In genomic region chr12:15849861-15850294, GRCm38 (mm10) we compare ENCODE assay signal across 8 mouse cellular contexts. TPM values are rescaled to one million over a fixed set of nuclear protein-coding genes. Genes with fewer than 3 reads are reported as not detected.
DNase-seq lines count a peak whose midpoint lies in the region; ATAC-seq and TF ChIP-seq lines count a peak whose summit lies in the region.

No protein-coding gene starts in this region.

- no peaks in the 10 kb centered on the region for H3K4me1 ChIP-seq in liver, postnatal 0 days (ENCODE audit: insufficient read depth)
- no peaks in the 10 kb centered on the region; the same call in 1 of the 2 replicates for H3K4me1 ChIP-seq in thymus, adult 2 months (replicated peaks; ENCODE audit: control insufficient read depth, insufficient read depth, low read length)

- no peaks in the 10 kb centered on the region for H3K9me3 ChIP-seq in liver, postnatal 0 days (ENCODE audit: low read length)

- H3K27me3 ChIP-seq in liver, postnatal 0 days (ENCODE audit: insufficient read depth, low read length), result no peaks in the 10 kb centered on the region
- no peaks in the 10 kb centered on the region for H3K27me3 ChIP-seq in thymus, adult 2 months (ENCODE audit: control insufficient read depth, insufficient read depth, low read length)

- H3K4me3 ChIP-seq in gastrocnemius, adult 2 months, result peak overlapping the region; percentile 54
- H3K4me3 ChIP-seq in liver, postnatal 0 days (ENCODE audit: low read depth, low read length), result no peak overlapping the region
- no peak overlapping the region for H3K4me3 ChIP-seq in thymus, adult 2 months (ENCODE audit: control insufficient read depth, insufficient read depth, low read length)

- no peaks in the 10 kb centered on the region for H3K36me3 ChIP-seq in liver, postnatal 0 days (replicated peaks; ENCODE audit: insufficient read depth, low read length)
- H3K36me3 ChIP-seq in thymus, adult 2 months (ENCODE audit: control insufficient read depth, insufficient read depth, low read length), result no peaks in the 10 kb centered on the region

- WGBS in liver, postnatal 0 days (ENCODE audit: insufficient replicate concordance), result 60% methylated on average over 3 of the region's 3 CpGs
- WGBS in thymus, adult 2 months, result 90% methylated on average over 3 of the region's 3 CpGs

- no peak for TF ChIP-seq POLR2A in thymus, adult 2 months (IDR thresholded peaks at IDR 0.05; ENCODE audit: control insufficient read depth, extremely low read depth, insufficient read depth, low read length, poor library complexity)

- H3K4me2 ChIP-seq in liver, postnatal 0 days (ENCODE audit: low read depth, low read length), result no peak overlapping the region

- no peak for ATAC-seq in liver, postnatal 0 days

- peak overlapping the region; percentile 91 for H3K27ac ChIP-seq in gastrocnemius, adult 2 months
- H3K27ac ChIP-seq in liver, postnatal 0 days (ENCODE audit: low read depth), result no peak overlapping the region
- H3K27ac ChIP-seq in thymus, adult 2 months (ENCODE audit: control insufficient read depth, insufficient read depth, low read length), result no peak overlapping the region

- intact Hi-C loops in gastrocnemius, adult 2 months (cut with DNase I), result loop anchor here (1.0 to 5.0 kb wide), 4 partner anchors 34 to 302 kb away; partner anchors contain the start of gene Trib2

- no peak for TF ChIP-seq CTCF in gastrocnemius, adult 2 months (IDR thresholded peaks at IDR 0.05)
- no peak for TF ChIP-seq CTCF in liver, postnatal 0 days (IDR thresholded peaks at IDR 0.05; ENCODE audit: low read depth)
- no peak for TF ChIP-seq CTCF in thymus, adult 2 months (IDR thresholded peaks at IDR 0.05; ENCODE audit: borderline replicate concordance, control insufficient read depth, extremely low read depth, insufficient read depth, low read length, poor library complexity)

- no peak overlapping the region for H3K9ac ChIP-seq in liver, postnatal 0 days (replicated peaks)

- DNase-seq in retina, adult 2 months (ENCODE audit: low read depth, low spot score), result peak; percentile 32
- DNase-seq in retina, postnatal 1 day, result no peak
- DNase-seq in gastrocnemius, adult 2 months, result peak; percentile 88
- peak; percentile 71 to 90 for DNase-seq in kidney, adult 8-10 months
- peak; percentile 21 for DNase-seq in urinary bladder, postnatal 25 days (ENCODE audit: low spot score)
- DNase-seq in liver, postnatal 0 days, result no peak
- DNase-seq in thymus, postnatal 4 days, result no peak
- no peak for DNase-seq in thymus, adult 2 months

- TF ChIP-seq EP300 in liver, postnatal 0 days (IDR thresholded peaks at IDR 0.05; ENCODE audit: low read depth), result no peak

RNA-seq across cellular contexts. Expression of gene Trib2, which starts 33.2 kb away (rescaled TPM):
- 10 to 100 TPM; 10.0 to 17.8 TPM for total RNA-seq in gastrocnemius, adult 2 months (2021)
- 2.6 TPM in 2 replicates for polyA plus RNA-seq in liver, postnatal 0 days (2015; fragmentation: Nextera tagmentation; extraction: Ambion mirVana)
- polyA plus RNA-seq in thymus, adult 2 months (2012; rRNA removed), result 46.3 and 49.5 TPM in 2 replicates

Comparison
In these comparisons a context has a peak if more than half of its experiments do, and no peak if none do; other contexts are left out.
1. DNase-seq: peak in retina, adult 2 months (single experiment), gastrocnemius, adult 2 months (single experiment), kidney, adult 8-10 months (2 of 2) and urinary bladder, postnatal 25 days (single experiment); none in retina, postnatal 1 day (single experiment), liver, postnatal 0 days (single experiment), thymus, postnatal 4 days (single experiment) and thymus, adult 2 months (single experiment).
2. RNA of gene Trib2, which starts 33.2 kb away (polyA plus RNA-seq): 46.3 to 49.5 TPM in thymus, adult 2 months; 2.6 TPM in liver, postnatal 0 days; every median in the first group is over 10 times any median in the second.